Mouse (Mus musculus): ENCODE measurements around the gene Trim2. TPM values are rescaled to one million over a fixed set of nuclear protein-coding genes. Genes with fewer than 3 reads are reported as not detected.

Gene Trim2
- polyA plus RNA-seq, 1 experiment from 2014 or later, result 25.5 TPM

DNA sequence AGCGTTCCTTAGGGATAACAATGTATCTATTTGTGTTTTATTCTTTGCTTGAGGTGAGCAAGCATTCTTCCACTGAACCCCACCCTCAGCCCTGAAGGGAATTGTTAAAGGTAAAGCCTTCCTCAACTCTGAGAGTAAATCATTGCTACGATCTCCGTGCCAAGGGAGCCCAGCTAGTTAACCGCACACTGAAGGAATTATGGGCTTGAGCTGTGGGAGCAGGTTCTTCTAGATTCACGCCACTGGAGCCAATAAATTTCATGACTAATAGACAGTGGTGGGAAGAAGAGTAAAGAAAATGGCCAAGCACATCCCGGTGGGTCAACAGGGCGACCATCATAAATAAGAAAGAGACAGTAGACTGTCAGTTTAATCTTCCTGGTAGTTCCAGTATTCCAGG lies 56.4 kb downstream of the Trim2 start:
- Histone ChIP-seq H3K4me1 (peaks cover 55% of the 10 kb centered on the region), H3K27ac (no peak overlapping the region), H3K9me3 (no peaks in the 10 kb centered on the region), H3K4me2 (no peak overlapping the region), H3K27me3 (no peaks in the 10 kb centered on the region), H3K36me3 (no peaks in the 10 kb centered on the region), H3K9ac (no peak overlapping the region), H3K4me3 (no peak overlapping the region)
- WGBS, result 90% methylated on average over 7 of the region's 7 CpGs
- ATAC-seq (ENCODE audit: insufficient number of reproducible peaks, insufficient read depth, low FRiP score, low TSS enrichment, low read depth), result no peak

DNA sequence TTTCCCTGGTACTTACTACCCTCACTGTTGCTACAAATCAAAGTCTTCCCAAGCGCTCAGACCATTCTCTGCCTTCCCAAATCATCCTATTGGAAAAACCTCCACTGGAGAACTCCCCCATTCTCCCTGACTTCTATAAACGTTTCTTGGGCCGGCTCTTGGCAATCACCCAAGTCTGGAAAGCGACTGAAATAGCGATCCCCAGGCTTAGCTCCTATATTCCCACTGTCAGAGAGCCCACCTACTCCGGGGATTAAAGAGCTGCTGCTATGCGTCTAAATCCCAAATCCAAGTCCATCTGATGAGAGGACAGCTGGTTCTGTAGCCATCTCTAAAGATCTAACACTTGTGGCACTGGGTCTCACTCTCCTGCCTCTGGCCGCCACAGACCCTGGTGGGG lies 58.9 kb downstream of the Trim2 start:
- Histone ChIP-seq H3K4me2 (no peak overlapping the region), H3K27me3 (no peaks in the 10 kb centered on the region), H3K4me3 (no peak overlapping the region), H3K9me3 (no peaks in the 10 kb centered on the region), H3K4me1 (peaks cover 35% of the 10 kb centered on the region), H3K27ac (no peak overlapping the region), H3K36me3 (no peaks in the 10 kb centered on the region), H3K9ac (no peak overlapping the region)
- no peak for ATAC-seq (ENCODE audit: insufficient number of reproducible peaks, insufficient read depth, low FRiP score, low TSS enrichment, low read depth)
- 47% methylated on average over 8 of the region's 8 CpGs for WGBS

DNA sequence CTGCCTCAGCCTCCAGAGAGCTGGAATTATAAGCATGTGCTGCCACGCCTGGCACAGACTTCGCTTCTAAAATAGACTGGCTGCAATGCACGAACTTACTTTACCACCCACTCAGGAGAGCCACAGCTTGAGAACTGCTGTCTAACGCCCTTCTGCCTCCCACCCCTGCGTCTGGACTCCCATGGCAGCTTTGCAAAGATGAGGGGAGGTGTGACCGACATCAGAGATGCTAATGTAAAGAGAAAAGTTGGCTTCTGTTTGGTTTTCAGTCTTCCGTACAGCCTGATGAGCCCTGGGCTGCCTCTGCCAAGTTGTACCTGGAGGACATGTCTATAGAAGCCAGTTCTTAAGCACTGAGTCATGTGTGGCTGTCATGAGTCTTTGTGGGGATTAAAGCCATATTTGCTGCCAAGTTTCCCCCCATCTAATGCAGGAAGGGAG lies 60.2 kb downstream of the Trim2 start:
- Histone ChIP-seq H3K4me2 (no peak overlapping the region), H3K4me3 (no peak overlapping the region), H3K9ac (no peak overlapping the region), H3K36me3 (peaks cover 3% of the 10 kb centered on the region; the same call in 1 of the 2 replicates), H3K27ac (no peak overlapping the region), H3K4me1 (peaks cover 23% of the 10 kb centered on the region), H3K27me3 (no peaks in the 10 kb centered on the region), H3K9me3 (no peaks in the 10 kb centered on the region)
- ATAC-seq (ENCODE audit: insufficient number of reproducible peaks, insufficient read depth, low FRiP score, low TSS enrichment, low read depth), result no peak
- WGBS, result 68% methylated on average over 7 of the region's 7 CpGs

DNA sequence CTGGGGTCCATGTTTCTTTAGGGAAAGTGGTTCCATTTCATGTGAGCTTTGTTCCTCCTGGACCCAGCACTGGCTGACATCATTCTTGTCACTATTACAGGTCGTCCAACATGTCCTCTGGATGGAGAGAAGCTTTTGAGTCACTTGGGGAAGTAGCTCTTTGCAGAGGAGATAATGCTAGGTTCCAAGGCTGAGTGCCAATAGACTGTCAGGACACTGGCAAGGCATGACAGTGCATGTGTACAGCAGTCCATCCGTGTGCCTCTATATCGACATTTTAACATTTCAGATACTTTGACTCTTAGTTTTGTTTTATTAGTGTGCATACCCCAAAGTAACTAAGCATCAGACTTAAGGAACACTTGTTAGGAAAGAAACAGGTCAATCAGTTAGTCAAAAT lies 63.6 kb downstream of the Trim2 start:
- Histone ChIP-seq H3K27ac (no peak overlapping the region), H3K27me3 (no peaks in the 10 kb centered on the region), H3K4me3 (no peak overlapping the region), H3K4me2 (no peak overlapping the region), H3K9me3 (no peaks in the 10 kb centered on the region; the same call in 1 of the 2 replicates), H3K4me1 (peaks cover 10% of the 10 kb centered on the region), H3K36me3 (peaks cover 7% of the 10 kb centered on the region; the same call in 1 of the 2 replicates), H3K9ac (no peak overlapping the region)
- no peak for ATAC-seq (ENCODE audit: insufficient number of reproducible peaks, insufficient read depth, low FRiP score, low TSS enrichment, low read depth)
- 88% methylated on average over 3 of the region's 3 CpGs for WGBS

DNA sequence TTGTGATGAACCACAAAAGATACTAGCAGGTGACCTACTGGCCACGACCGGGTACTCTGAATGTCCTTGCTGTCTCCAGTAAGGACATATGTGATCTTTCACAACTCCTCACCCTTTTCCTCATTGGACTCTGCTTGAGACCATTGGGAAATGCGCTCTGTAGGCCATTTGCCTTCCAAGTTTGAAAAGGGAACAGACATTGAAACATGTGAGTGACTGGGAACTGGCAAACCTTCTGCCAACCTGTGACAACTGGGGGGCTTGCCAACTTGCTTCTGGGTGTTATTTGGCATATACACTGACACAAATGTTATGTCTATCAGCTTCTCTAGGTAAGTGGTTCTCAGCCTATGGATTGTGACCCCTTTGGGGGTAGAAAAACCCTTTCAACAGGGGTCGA lies 64.2 kb downstream of the Trim2 start:
- Histone ChIP-seq H3K27ac (no peak overlapping the region), H3K4me3 (no peak overlapping the region), H3K9me3 (no peaks in the 10 kb centered on the region; the same call in 1 of the 2 replicates), H3K9ac (no peak overlapping the region), H3K36me3 (peaks cover 7% of the 10 kb centered on the region; the same call in 1 of the 2 replicates), H3K27me3 (no peaks in the 10 kb centered on the region), H3K4me2 (no peak overlapping the region), H3K4me1 (peaks cover 5% of the 10 kb centered on the region)
- WGBS, result 90% methylated on average over 4 of the region's 4 CpGs
- ATAC-seq (ENCODE audit: insufficient number of reproducible peaks, insufficient read depth, low FRiP score, low TSS enrichment, low read depth), result no peak

DNA sequence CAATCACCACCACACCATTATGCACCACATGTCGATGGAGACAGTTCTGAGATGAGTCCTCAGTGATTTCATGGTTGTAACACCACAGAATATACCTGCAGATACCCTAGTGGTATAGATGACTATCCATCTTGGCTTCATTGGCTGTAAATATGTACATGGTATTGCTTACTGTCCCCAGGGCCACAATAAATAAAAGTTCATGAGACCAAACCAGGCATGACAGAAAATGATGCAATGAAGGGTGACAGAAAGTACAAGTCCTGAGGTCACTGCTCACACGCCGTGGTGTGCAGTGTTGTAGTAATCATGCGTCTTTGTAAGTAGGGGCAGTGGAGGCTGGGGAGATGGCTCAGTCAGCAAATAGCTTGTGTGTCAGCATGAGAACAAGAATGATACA lies 65.6 kb downstream of the Trim2 start:
- Histone ChIP-seq H3K4me1 (no peaks in the 10 kb centered on the region), H3K9me3 (no peaks in the 10 kb centered on the region; the same call in 1 of the 2 replicates), H3K27me3 (no peaks in the 10 kb centered on the region), H3K4me3 (no peak overlapping the region), H3K27ac (no peak overlapping the region), H3K4me2 (no peak overlapping the region), H3K9ac (no peak overlapping the region), H3K36me3 (peaks cover 7% of the 10 kb centered on the region; the same call in 1 of the 2 replicates)
- ATAC-seq (ENCODE audit: insufficient number of reproducible peaks, insufficient read depth, low FRiP score, low TSS enrichment, low read depth), result no peak
- WGBS, result 86% methylated on average over 4 of the region's 4 CpGs

DNA sequence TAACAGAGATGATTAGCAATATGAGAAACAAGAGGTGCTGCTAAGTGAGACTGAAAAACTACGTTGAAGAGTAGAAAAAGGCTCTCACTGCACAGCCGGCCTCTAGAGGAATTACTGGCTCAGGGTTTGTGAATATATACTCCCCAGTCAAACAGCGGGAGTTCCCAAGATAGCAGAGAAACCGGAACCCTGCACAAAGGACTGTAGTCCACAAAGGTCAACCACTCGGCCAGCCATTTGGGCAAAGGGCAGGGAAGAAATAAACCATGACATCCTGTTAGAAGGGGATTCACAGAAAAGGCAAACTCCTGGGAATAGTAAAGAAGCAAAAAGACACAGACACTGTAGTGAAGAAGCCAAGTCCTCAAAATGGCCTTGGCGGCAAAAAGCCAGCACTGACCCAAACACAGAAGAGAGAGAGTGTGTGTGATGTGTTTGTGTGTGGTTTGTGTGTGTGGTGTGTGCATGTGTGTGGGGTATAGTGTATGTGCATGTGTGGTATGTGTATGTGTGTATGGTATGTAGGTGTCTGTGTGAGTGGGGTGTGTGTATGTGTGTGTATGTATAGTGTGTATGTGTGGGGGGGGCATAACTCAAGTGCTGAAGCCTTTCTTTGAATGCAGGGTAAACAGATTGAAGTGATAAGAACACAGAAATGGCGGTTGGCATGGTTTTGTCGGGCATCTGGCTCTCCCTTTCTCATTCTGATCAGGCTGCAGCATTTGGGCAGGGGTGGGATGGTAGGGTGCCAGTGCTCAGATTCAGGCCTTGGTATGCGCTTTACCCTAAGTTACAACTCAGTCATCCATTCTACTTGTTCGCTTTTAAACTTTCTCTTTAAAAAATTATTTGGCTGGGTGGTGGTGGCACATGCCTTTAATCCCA lies 71.0 kb downstream of the Trim2 start:
- 51% methylated on average over 10 of the region's 10 CpGs for WGBS

DNA sequence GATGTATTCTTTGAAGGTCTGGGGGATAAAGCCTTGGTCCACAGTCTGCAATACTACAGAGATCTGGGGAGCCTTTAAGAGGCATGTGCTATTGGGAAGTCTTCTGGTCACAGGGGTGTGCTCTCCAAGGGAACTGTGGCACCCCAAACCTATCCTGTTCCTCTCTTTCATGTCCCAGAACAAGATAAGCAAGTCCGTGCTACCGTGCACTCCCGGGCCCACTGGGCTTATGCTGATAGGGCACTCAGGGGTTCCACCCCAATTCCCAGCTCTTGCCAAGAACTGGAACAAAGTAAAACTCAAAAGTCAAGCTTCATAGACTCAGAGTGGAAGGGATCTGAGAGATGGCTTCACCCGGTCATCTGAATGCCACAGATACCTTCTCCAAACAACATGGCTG lies 72.1 kb downstream of the Trim2 start:
- WGBS, result 92% methylated on average over 4 of the region's 4 CpGs
- H3K27me3 ChIP-seq, result no peaks in the 10 kb centered on the region
- ATAC-seq (ENCODE audit: insufficient number of reproducible peaks, insufficient read depth, low FRiP score, low TSS enrichment, low read depth), result no peak
- no peak overlapping the region for H3K27ac ChIP-seq
- H3K4me1 ChIP-seq, result no peaks in the 10 kb centered on the region; the same call in 1 of the 2 replicates
- H3K4me3 ChIP-seq, result no peak overlapping the region
- no peak overlapping the region for H3K4me2 ChIP-seq
- H3K9ac ChIP-seq, result no peak overlapping the region
- H3K36me3 ChIP-seq, result no peaks in the 10 kb centered on the region
- 0 out of 2 replicates have a peak, but pooled peaks cover 3% of the 10 kb centered on the region for H3K9me3 ChIP-seq

More for the DNA sequence above, 71.0 kb downstream of the Trim2 start:
- ATAC-seq (ENCODE audit: insufficient number of reproducible peaks, insufficient read depth, low FRiP score, low TSS enrichment, low read depth), result no peak
- no peak overlapping the region for H3K4me2 ChIP-seq
- peaks cover 3% of the 10 kb centered on the region; the same call in 1 of the 2 replicates for H3K9me3 ChIP-seq
- H3K27ac ChIP-seq, result no peak overlapping the region
- no peaks in the 10 kb centered on the region; the same call in 1 of the 2 replicates for H3K4me1 ChIP-seq
- H3K36me3 ChIP-seq, result no peaks in the 10 kb centered on the region
- no peak overlapping the region for H3K4me3 ChIP-seq
- H3K27me3 ChIP-seq, result no peaks in the 10 kb centered on the region
- no peak overlapping the region for H3K9ac ChIP-seq

DNA sequence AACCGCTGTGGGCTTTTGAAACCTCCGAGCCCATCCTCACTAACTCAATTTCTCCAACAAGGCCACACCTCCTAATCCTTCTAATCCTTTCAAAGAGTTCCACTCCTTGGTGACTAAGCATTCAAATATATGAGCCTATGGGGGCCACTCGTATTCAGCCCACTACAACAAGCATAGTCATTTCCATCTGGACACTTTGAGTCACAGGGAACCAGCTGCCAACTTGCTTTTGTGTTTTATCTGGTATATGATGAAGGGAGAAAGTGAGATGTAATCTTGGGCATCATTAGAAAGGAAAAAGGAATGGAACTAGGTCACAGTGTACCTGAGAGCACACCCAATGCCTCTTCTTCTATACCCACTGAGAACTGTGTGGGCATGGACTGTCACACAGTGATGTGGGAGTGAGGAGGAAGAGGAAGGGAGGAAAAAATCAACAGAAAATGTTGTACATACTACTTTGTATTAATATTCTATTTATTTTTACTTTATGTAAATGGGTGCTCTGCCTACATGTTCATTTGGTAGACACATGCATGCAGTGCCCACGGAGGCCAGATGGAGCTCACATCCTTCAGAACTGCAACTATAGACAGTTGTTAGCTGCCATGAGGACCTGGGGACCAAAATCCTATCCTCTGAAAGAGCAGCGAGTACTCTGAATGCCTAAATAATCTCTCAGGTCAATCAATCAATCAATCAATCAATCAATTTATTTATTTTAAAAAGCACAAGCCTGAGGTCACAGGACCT lies 72.8 kb downstream of the Trim2 start:
- WGBS, result 86% methylated on average over 5 of the region's 5 CpGs
- ATAC-seq (ENCODE audit: insufficient number of reproducible peaks, insufficient read depth, low FRiP score, low TSS enrichment, low read depth), result no peak

DNA sequence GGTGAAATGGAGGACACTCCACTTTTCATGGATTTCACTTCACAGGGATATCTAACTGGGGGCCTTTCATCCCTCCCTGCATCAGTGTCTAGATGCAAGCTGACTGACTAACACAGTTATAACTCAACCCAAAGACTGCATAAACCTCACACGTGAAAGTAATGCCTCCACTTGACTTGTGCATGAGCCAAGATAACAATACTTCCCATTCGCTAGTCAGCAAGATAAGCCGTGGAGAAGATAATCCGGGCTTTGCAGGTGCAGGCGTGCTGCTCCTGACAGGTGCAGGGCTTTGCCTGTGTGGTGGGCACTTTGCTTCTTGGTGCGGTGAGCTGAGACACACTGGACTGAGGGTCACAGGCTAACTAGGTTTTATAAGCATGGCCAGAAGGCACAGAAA lies 74.4 kb downstream of the Trim2 start:
- no peak overlapping the region for H3K4me3 ChIP-seq
- no peak for ATAC-seq (ENCODE audit: insufficient number of reproducible peaks, insufficient read depth, low FRiP score, low TSS enrichment, low read depth)
- no peak overlapping the region for H3K9ac ChIP-seq
- no peak overlapping the region for H3K27ac ChIP-seq
- 85% methylated on average over 6 of the region's 6 CpGs for WGBS
- H3K9me3 ChIP-seq, result 0 out of 2 replicates have a peak, but pooled peaks cover 3% of the 10 kb centered on the region
- no peaks in the 10 kb centered on the region for H3K27me3 ChIP-seq
- peaks cover 12% of the 10 kb centered on the region for H3K4me1 ChIP-seq
- H3K4me2 ChIP-seq, result no peak overlapping the region
- no peaks in the 10 kb centered on the region for H3K36me3 ChIP-seq

More for the DNA sequence above, 72.8 kb downstream of the Trim2 start:
- Histone ChIP-seq H3K27me3 (no peaks in the 10 kb centered on the region), H3K9ac (no peak overlapping the region), H3K4me2 (no peak overlapping the region), H3K9me3 (0 out of 2 replicates have a peak, but pooled peaks cover 3% of the 10 kb centered on the region), H3K36me3 (no peaks in the 10 kb centered on the region), H3K27ac (no peak overlapping the region), H3K4me3 (no peak overlapping the region), H3K4me1 (peaks cover 6% of the 10 kb centered on the region)

DNA sequence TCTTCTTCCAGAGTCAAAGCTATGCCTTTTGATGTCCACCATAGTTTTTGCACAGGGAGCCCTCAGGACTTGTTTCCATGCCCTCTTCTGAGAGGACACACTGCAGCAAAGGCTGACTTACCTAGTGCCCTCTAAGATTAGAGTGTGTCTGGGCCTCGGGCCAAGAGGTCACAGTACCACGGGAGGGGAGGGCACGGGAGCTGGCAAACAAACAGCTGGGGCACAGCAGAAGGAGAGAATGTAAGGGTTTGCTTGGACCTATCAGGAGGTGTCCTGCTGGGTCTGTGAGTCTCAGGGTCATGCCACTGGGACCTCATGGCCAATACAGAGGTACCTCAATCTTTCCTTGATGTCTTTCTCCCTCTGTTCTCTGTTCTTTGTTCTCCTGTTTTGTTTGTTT lies 75.7 kb downstream of the Trim2 start:
- H3K9me3 ChIP-seq, result 0 out of 2 replicates have a peak, but pooled peaks cover 3% of the 10 kb centered on the region
- WGBS, result 25% methylated on average over 3 of the region's 3 CpGs
- no peaks in the 10 kb centered on the region for H3K27me3 ChIP-seq
- H3K9ac ChIP-seq, result no peak overlapping the region
- no peak for ATAC-seq (ENCODE audit: insufficient number of reproducible peaks, insufficient read depth, low FRiP score, low TSS enrichment, low read depth)
- H3K4me1 ChIP-seq, result peaks cover 12% of the 10 kb centered on the region
- no peak overlapping the region for H3K4me2 ChIP-seq
- H3K4me3 ChIP-seq, result no peak overlapping the region
- no peaks in the 10 kb centered on the region for H3K36me3 ChIP-seq
- H3K27ac ChIP-seq, result no peak overlapping the region

Data from embryonic facial prominence, embryonic 13.5 days (tissue).